Comparison of ENCODE assay signal across 25 mouse cellular contexts in genomic region chr11:100369145-100369544, GRCm38 (mm10). TPM values are rescaled to one million over a fixed set of nuclear protein-coding genes. Genes with fewer than 3 reads are reported as not detected.
DNase-seq lines count a peak whose midpoint lies in the region; ATAC-seq and TF ChIP-seq lines count a peak whose summit lies in the region.
"Had no signal": no experiment of that assay in that cellular context is flagged by ENCODE, and none has a peak within 500 bp of the region (broad histone marks: within the 10 kb centered on the region; RNA-seq: fewer than 3 reads in every experiment).

No protein-coding gene starts in this region.

- H3K4me2 ChIP-seq in forebrain, embryonic 12.5 days, result no peak overlapping the region
- H3K4me2 ChIP-seq: embryonic facial prominence, embryonic 12.5 days; embryonic facial prominence, embryonic 15.5 days; forebrain, embryonic 15.5 days; hindbrain, embryonic 13.5 days; intestine, embryonic 15.5 days had no signal

- H3K4me1 ChIP-seq in lung, adult 2 months (ENCODE audit: control insufficient read depth, insufficient read depth, low read length), result peaks cover 4% of the 10 kb centered on the region; the same call in 1 of the 2 replicates
- H3K4me1 ChIP-seq in MEL (ENCODE audit: control insufficient read depth in 1 of 2, insufficient read depth in 2 of 2, low read length in 2 of 2), result no peaks in the 10 kb centered on the region
- peaks cover 9% of the 10 kb centered on the region for H3K4me1 ChIP-seq in forebrain, embryonic 12.5 days
- H3K4me1 ChIP-seq: embryonic facial prominence, embryonic 12.5 days; embryonic facial prominence, embryonic 15.5 days; forebrain, embryonic 15.5 days; hindbrain, embryonic 13.5 days; intestine, embryonic 15.5 days had no signal

- no peak for TF ChIP-seq RAD21 in MEL (IDR thresholded peaks at IDR 0.05; ENCODE audit: low read depth, low read length)

- no peak for TF ChIP-seq CTCF in gastrocnemius, adult 2 months (IDR thresholded peaks at IDR 0.05)
- TF ChIP-seq CTCF in lung, adult 2 months (IDR thresholded peaks at IDR 0.05; ENCODE audit: insufficient read depth, low read length), result no peak
- TF ChIP-seq CTCF in MEL (IDR thresholded peaks at IDR 0.05 in 2 of 3, conservative IDR thresholded peaks at IDR 0.05 in 1 of 3; ENCODE audit: control insufficient read depth in 1 of 3, insufficient read depth in 1 of 3, low read depth in 2 of 3, low read length in 3 of 3, poor library complexity in 1 of 3, severe bottlenecking in 1 of 3), result no peak

- no peak overlapping the region for H3K9ac ChIP-seq in MEL (ENCODE audit: control insufficient read depth, low read depth, low read length, poor library complexity, severe bottlenecking)
- no peak overlapping the region for H3K9ac ChIP-seq in forebrain, embryonic 12.5 days
- H3K9ac ChIP-seq: embryonic facial prominence, embryonic 12.5 days; embryonic facial prominence, embryonic 15.5 days; forebrain, embryonic 15.5 days; hindbrain, embryonic 13.5 days; intestine, embryonic 15.5 days had no signal

- H3K9me3 ChIP-seq in MEL (replicated peaks; ENCODE audit: insufficient read depth, low read length), result no peaks in the 10 kb centered on the region
- no peaks in the 10 kb centered on the region for H3K9me3 ChIP-seq in forebrain, embryonic 12.5 days
- H3K9me3 ChIP-seq: embryonic facial prominence, embryonic 12.5 days; embryonic facial prominence, embryonic 15.5 days; forebrain, embryonic 15.5 days; heart, embryonic 10.5 days; hindbrain, embryonic 10.5 days; hindbrain, embryonic 13.5 days; intestine, embryonic 15.5 days had no signal

- no peak for ATAC-seq in forebrain, embryonic 12.5 days (ENCODE audit: low FRiP score)
- ATAC-seq: activated CD4-positive, CD25-positive, alpha-beta regulatory T cell, adult 4 months; forebrain, embryonic 15.5 days; hindbrain, embryonic 16.5 days; intestine, embryonic 15.5 days had no signal

- H3K4me3 ChIP-seq in gastrocnemius, adult 2 months, result no peak overlapping the region
- H3K4me3 ChIP-seq in lung, adult 2 months (replicated peaks; ENCODE audit: extremely low read depth, low read depth, low read length), result no peak overlapping the region
- H3K4me3 ChIP-seq in MEL (ENCODE audit: control insufficient read depth in 1 of 2, insufficient read depth in 1 of 2, low read depth in 2 of 2, low read length in 2 of 2), result no peak overlapping the region
- H3K4me3 ChIP-seq in forebrain, embryonic 12.5 days (replicated peaks), result no peak overlapping the region
- H3K4me3 ChIP-seq: embryonic facial prominence, embryonic 12.5 days; embryonic facial prominence, embryonic 15.5 days; forebrain, embryonic 15.5 days; heart, embryonic 10.5 days; hindbrain, embryonic 10.5 days; hindbrain, embryonic 13.5 days; intestine, embryonic 15.5 days had no signal

- WGBS in lung, adult 2 months, result 51% methylated on average over 7 of the region's 7 CpGs
- 78% methylated on average over 7 of the region's 7 CpGs for WGBS in forebrain, embryonic 12.5 days

- TF ChIP-seq EP300 in MEL (IDR thresholded peaks at IDR 0.05; ENCODE audit: low read depth in 1 of 2, low read length in 2 of 2), result no peak

- 0 out of 2 replicates have a peak overlapping the region, but pooled peaks have one; percentile 10 for H3K27ac ChIP-seq in gastrocnemius, adult 2 months
- no peak overlapping the region for H3K27ac ChIP-seq in MEL (ENCODE audit: control insufficient read depth, low read depth, low read length)
- no peak overlapping the region for H3K27ac ChIP-seq in forebrain, embryonic 12.5 days
- H3K27ac ChIP-seq: embryonic facial prominence, embryonic 12.5 days; embryonic facial prominence, embryonic 15.5 days; forebrain, embryonic 15.5 days; heart, embryonic 10.5 days; hindbrain, embryonic 10.5 days; hindbrain, embryonic 13.5 days; intestine, embryonic 15.5 days had no signal

- intact Hi-C loops in gastrocnemius, adult 2 months (cut with DNase I), result no loop called here

- TF ChIP-seq POLR2A in lung, adult 2 months (IDR thresholded peaks at IDR 0.05; ENCODE audit: borderline replicate concordance, extremely low read depth, low read depth, low read length), result peak; percentile 5; the same call in 1 of the 2 replicates
- TF ChIP-seq POLR2A in MEL (IDR thresholded peaks at IDR 0.05; ENCODE audit: control insufficient read depth in 1 of 2, insufficient read depth in 1 of 2, low read depth in 1 of 2, low read length in 2 of 2, poor library complexity in 1 of 2), result no peak

- no peaks in the 10 kb centered on the region for H3K79me2 ChIP-seq in MEL (ENCODE audit: control insufficient read depth, insufficient read depth, low read length, poor library complexity)

- no peak for DNase-seq in gastrocnemius, adult 2 months
- no peak for DNase-seq in gastrocnemius, postnatal 10 days
- no peak for DNase-seq in lung, adult 2 months
- no peak for DNase-seq in lung, postnatal 25 days (ENCODE audit: low spot score)
- peak; percentile 26 for DNase-seq in MEL (ENCODE audit: low read depth, low spot score)
- DNase-seq in layer of hippocampus, postnatal 25 days (ENCODE audit: extremely low spot score in 1 of 2, low spot score in 1 of 2), result no peak
- DNase-seq: adrenal gland, adult 8-10 months; adrenal gland, postnatal 25 days had no signal

- no peaks in the 10 kb centered on the region; a peak in 2 of 4 replicates for H3K27me3 ChIP-seq in MEL (ENCODE audit: control insufficient read depth in 1 of 2, insufficient read depth in 2 of 2, low read length in 2 of 2)
- H3K27me3 ChIP-seq in forebrain, embryonic 12.5 days, result 0 out of 2 replicates have a peak, but pooled peaks cover 3% of the 10 kb centered on the region
- H3K27me3 ChIP-seq: embryonic facial prominence, embryonic 12.5 days; embryonic facial prominence, embryonic 15.5 days; forebrain, embryonic 15.5 days; hindbrain, embryonic 13.5 days; intestine, embryonic 15.5 days had no signal

- H3K36me3 ChIP-seq in MEL (ENCODE audit: control insufficient read depth in 1 of 2, insufficient read depth in 2 of 2, low read length in 2 of 2), result no peaks in the 10 kb centered on the region
- peaks cover 3% of the 10 kb centered on the region for H3K36me3 ChIP-seq in forebrain, embryonic 12.5 days (replicated peaks)

TF ChIP-seq in MEL, 35 proteins besides CTCF, POLR2A, EP300 and RAD21 (continues in another document):
- TF ChIP-seq ZC3H11A (IDR thresholded peaks at IDR 0.05; ENCODE audit: low read depth, low read length), result no peak
- TF ChIP-seq USF1 (IDR thresholded peaks at IDR 0.05; ENCODE audit: low read depth, low read length), result no peak
- no peak for TF ChIP-seq ZNF384 (IDR thresholded peaks at IDR 0.05; ENCODE audit: low read depth, low read length)
- no peak for TF ChIP-seq TCF12 (IDR thresholded peaks at IDR 0.05; ENCODE audit: low read depth, low read length)
- no peak for TF ChIP-seq KAT2A (conservative IDR thresholded peaks at IDR 0.05; ENCODE audit: low read depth, low read length)
- TF ChIP-seq TBP (IDR thresholded peaks at IDR 0.05; ENCODE audit: low read depth, low read length), result no peak
- no peak for TF ChIP-seq NRF1 (IDR thresholded peaks at IDR 0.05; ENCODE audit: insufficient read depth, low read depth, low read length, poor library complexity, severe bottlenecking)

RNA-seq across cellular contexts. Expression of gene Hap1, which starts 13.2 kb away (rescaled TPM):
- total RNA-seq in gastrocnemius, adult 2 months (2021), result under 1 TPM in 1 of 2 experiments, not detected in 1; 0.14 TPM
- 1 to 10 TPM in 1 of 2 experiments, under 1 TPM in 1; 0.73 to 1.3 TPM for total RNA-seq in gastrocnemius, postnatal 10 days (2021)
- 9.3 and 14.3 TPM in 2 replicates for polyA plus RNA-seq in lung, adult 2 months (2012; rRNA removed)
- 6.6 and 10.9 TPM in 2 replicates for total RNA-seq in MEL (2012; rRNA removed)
- 10 to 100 TPM in 1 of 2 experiments, not detected in 1; 34.8 TPM for polyA plus RNA-seq in MEL (2012; ENCODE audit: insufficient read depth in 1 of 2, insufficient read length in 2 of 2, low read depth in 1 of 2, low replicate concordance in 2 of 2, missing spikeins in 1 of 2)
- 100 to 1,000 TPM; 125 to 143 TPM for total RNA-seq in layer of hippocampus, postnatal 25 days (2021)
- 96.3 and 116 TPM in 2 replicates for polyA plus RNA-seq in forebrain, embryonic 12.5 days (2016; fragmentation: Nextera tagmentation; extraction: Ambion mirVana)
- total RNA-seq: common myeloid progenitor, adult 5-6 weeks had no signal

RNA-seq across cellular contexts. Expression of gene Jup, which starts 28.4 kb away (rescaled TPM):
- 100 to 1,000 TPM in 1 of 2 experiments, 10 to 100 TPM in 1; 68.6 to 104 TPM for total RNA-seq in gastrocnemius, adult 2 months (2021)
- total RNA-seq in gastrocnemius, postnatal 10 days (2021), result 10 to 100 TPM; 81.4 to 90.0 TPM
- polyA plus RNA-seq in lung, adult 2 months (2012; rRNA removed), result 631 and 728 TPM in 2 replicates
- 1.0 and 1.4 TPM in 2 replicates for total RNA-seq in MEL (2012; rRNA removed)
- 1 to 10 TPM in 1 of 2 experiments, not detected in 1; 8.5 TPM for polyA plus RNA-seq in MEL (2012; ENCODE audit: insufficient read depth in 1 of 2, insufficient read length in 2 of 2, low read depth in 1 of 2, low replicate concordance in 2 of 2, missing spikeins in 1 of 2)
- 10 to 100 TPM; 33.2 to 36.2 TPM for total RNA-seq in layer of hippocampus, postnatal 25 days (2021)
- 37.6 and 40.5 TPM in 2 replicates for polyA plus RNA-seq in forebrain, embryonic 12.5 days (2016; fragmentation: Nextera tagmentation; extraction: Ambion mirVana)

RNA-seq across cellular contexts. Expression of gene Gast, which starts 34.9 kb away (rescaled TPM):
- total RNA-seq in gastrocnemius, adult 2 months (2021), result not detected
- total RNA-seq in gastrocnemius, postnatal 10 days (2021), result not detected
- not detected in 2 replicates for polyA plus RNA-seq in lung, adult 2 months (2012; rRNA removed)
- total RNA-seq in MEL (2012; rRNA removed), result not detected in 2 replicates
- not detected for polyA plus RNA-seq in MEL (2012; ENCODE audit: insufficient read depth in 1 of 2, insufficient read length in 2 of 2, low read depth in 1 of 2, low replicate concordance in 2 of 2, missing spikeins in 1 of 2)
- not detected for total RNA-seq in layer of hippocampus, postnatal 25 days (2021)
- 1.1 TPM in 1 of 2 replicates, not detected in the other for polyA plus RNA-seq in forebrain, embryonic 12.5 days (2016; fragmentation: Nextera tagmentation; extraction: Ambion mirVana)
- total RNA-seq: adrenal gland, adult 8-10 months; adrenal gland, postnatal 25 days; common myeloid progenitor, adult 5-6 weeks; gastrocnemius, postnatal 14 days; gastrocnemius, postnatal 4 days; heart, adult 18-20 months; heart, postnatal 25 days had no signal
- polyA plus RNA-seq: activated CD4-positive, CD25-positive, alpha-beta regulatory T cell, adult 4 months; embryonic facial prominence, embryonic 12.5 days; heart, embryonic 10.5 days; heart, embryonic 14.5 days; heart, postnatal 0 days; hindbrain, embryonic 16.5 days had no signal

RNA-seq across cellular contexts. Expression of gene P3h4, which starts 45.5 kb away (rescaled TPM):
- total RNA-seq in gastrocnemius, adult 2 months (2021), result 1 to 10 TPM; 2.0 to 4.6 TPM
- 10 to 100 TPM; 15.4 to 22.8 TPM for total RNA-seq in gastrocnemius, postnatal 10 days (2021)
- polyA plus RNA-seq in lung, adult 2 months (2012; rRNA removed), result 40.6 and 53.9 TPM in 2 replicates
- not detected in 2 replicates for total RNA-seq in MEL (2012; rRNA removed)
- under 1 TPM in 1 of 2 experiments, not detected in 1; 0.88 TPM for polyA plus RNA-seq in MEL (2012; ENCODE audit: insufficient read depth in 1 of 2, insufficient read length in 2 of 2, low read depth in 1 of 2, low replicate concordance in 2 of 2, missing spikeins in 1 of 2)
- total RNA-seq in layer of hippocampus, postnatal 25 days (2021), result 1 to 10 TPM; 9.2 to 9.8 TPM
- polyA plus RNA-seq in forebrain, embryonic 12.5 days (2016; fragmentation: Nextera tagmentation; extraction: Ambion mirVana), result 15.9 and 18.9 TPM in 2 replicates
- polyA plus RNA-seq: activated CD4-positive, CD25-positive, alpha-beta regulatory T cell, adult 4 months had no signal

RNA-seq across cellular contexts. Expression of gene Fkbp10, which starts 46.4 kb away (rescaled TPM):
- total RNA-seq in gastrocnemius, adult 2 months (2021), result 1 to 10 TPM; 1.9 to 4.5 TPM
- total RNA-seq in gastrocnemius, postnatal 10 days (2021), result 10 to 100 TPM; 46.6 to 65.6 TPM
- 41.5 and 42.5 TPM in 2 replicates for polyA plus RNA-seq in lung, adult 2 months (2012; rRNA removed)
- 0.19 TPM in 1 of 2 replicates, not detected in the other for total RNA-seq in MEL (2012; rRNA removed)
- under 1 TPM in 1 of 2 experiments, not detected in 1; 0.28 TPM for polyA plus RNA-seq in MEL (2012; ENCODE audit: insufficient read depth in 1 of 2, insufficient read length in 2 of 2, low read depth in 1 of 2, low replicate concordance in 2 of 2, missing spikeins in 1 of 2)
- total RNA-seq in layer of hippocampus, postnatal 25 days (2021), result 1 to 10 TPM; 6.8 to 7.4 TPM
- polyA plus RNA-seq in forebrain, embryonic 12.5 days (2016; fragmentation: Nextera tagmentation; extraction: Ambion mirVana), result 27.0 and 32.1 TPM in 2 replicates
- total RNA-seq: common myeloid progenitor, adult 5-6 weeks had no signal
- polyA plus RNA-seq: activated CD4-positive, CD25-positive, alpha-beta regulatory T cell, adult 4 months had no signal

Comparison
In these comparisons a context has a peak if more than half of its experiments do, and no peak if none do; other contexts are left out.
1. RNA of gene Hap1, which starts 13.2 kb away (total RNA-seq): 125 to 143 TPM in layer of hippocampus, postnatal 25 days; 6.6 to 10.9 TPM in MEL, 0.73 to 1.3 TPM in gastrocnemius, postnatal 10 days and 0.14 TPM in gastrocnemius, adult 2 months; every median in the first group is over 10 times any median in the second.
2. RNA of gene Jup, which starts 28.4 kb away (total RNA-seq): 68.6 to 104 TPM in gastrocnemius, adult 2 months, 81.4 to 90.0 TPM in gastrocnemius, postnatal 10 days and 33.2 to 36.2 TPM in layer of hippocampus, postnatal 25 days; 1.0 to 1.4 TPM in MEL; every median in the first group is over 10 times any median in the second.